Mouse (Mus musculus) embryonic fibroblast, embryonic 13.5 days (primary cell): Measurements from ENCODE around the gene Ovch2.

ENCODE experiments used
- CTCF ChIP-seq: IDR thresholded peaks from 2 replicates; pipeline ENCODE4 v1.5.1; 2011; ENCODE audit warnings: mild to moderate bottlenecking, control low read depth, low read length, moderate library complexity, borderline replicate concordance; ENCODE audit not compliant: insufficient read depth
- POLR2A ChIP-seq: IDR thresholded peaks from 2 replicates; pipeline ENCODE4 v1.6.1; 2011; ENCODE audit warnings: low read depth, mild to moderate bottlenecking, control low read depth, low read length, moderate library complexity

DNA sequence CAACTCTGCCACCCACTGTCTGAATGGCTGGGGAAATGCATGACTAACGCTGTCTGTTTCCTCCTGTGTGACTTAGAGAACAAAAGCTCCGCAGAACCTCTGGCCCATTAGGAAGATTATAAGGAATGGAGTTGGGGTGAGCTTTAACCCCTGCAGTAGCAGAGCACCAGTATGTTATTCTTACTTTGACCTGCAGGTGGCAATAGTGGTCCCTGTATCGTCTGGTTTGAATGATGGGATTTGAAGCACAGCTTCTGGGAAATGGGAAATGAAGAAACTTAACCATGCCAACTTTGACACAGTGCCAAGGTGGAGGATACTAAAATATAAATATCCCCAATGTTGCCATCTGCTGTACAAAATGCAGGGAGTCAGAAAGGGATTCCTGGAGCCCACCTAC is 51.7 kb downstream of the Ovch2 start:
- no peak for TF ChIP-seq CTCF
- no peak for TF ChIP-seq POLR2A
